Mouse (Mus musculus) kidney, adult 2 months (tissue): ENCODE data around the gene Exoc6.

Experiments used
- CTCF ChIP-seq: fragments of 200-500 bp; conservative IDR thresholded peaks from 2 replicates; pipeline ENCODE4 v1.5.1; 2011; ENCODE audit warnings: low read depth, mild to moderate bottlenecking, control low read depth, low read length, moderate library complexity, mixed read lengths; ENCODE audit not compliant: insufficient read depth, insufficient read length
- POLR2A ChIP-seq: fragments of 200-500 bp; IDR thresholded peaks from one replicate; pipeline ENCODE4 v1.6.1; 2011; ENCODE audit warnings: low read depth, low read length, control low read depth

DNA sequence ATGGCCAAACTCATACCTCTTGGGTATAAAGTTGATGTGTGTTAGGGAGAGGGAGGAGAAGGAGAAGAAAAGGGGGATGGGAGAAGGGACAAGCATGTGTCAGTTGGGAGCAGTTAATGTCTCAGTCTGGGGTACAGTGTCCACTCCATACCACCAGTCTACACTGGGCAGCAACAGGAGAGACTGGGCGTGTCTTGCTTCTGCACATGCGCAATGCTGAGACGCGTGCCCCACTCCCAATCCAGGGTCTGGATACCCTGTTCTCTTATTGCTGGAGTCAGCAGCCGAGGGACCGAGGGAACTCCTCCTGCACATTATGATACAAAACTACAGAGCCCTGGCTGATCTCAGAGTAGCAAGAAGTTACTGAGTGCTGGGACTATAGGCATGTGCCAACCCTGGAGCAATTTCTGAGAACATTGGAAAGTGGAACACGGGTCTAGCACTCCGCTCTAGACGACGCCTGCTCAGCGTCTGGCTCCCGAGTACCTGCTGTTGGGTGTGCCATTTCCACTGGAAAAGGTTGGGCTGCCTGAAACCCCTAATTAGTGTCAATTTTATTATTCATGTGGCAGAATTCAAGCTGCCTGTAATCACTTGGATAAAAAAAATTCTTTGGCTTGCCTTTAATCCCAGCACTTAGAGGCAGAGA is 166.4 kb downstream of the Exoc6 start:
- TF ChIP-seq POLR2A (no peak), CTCF (no peak)
